Mouse (Mus musculus): ENCODE results near the gene Loxl4. TPM values are rescaled to one million over a fixed set of nuclear protein-coding genes. Genes with fewer than 3 reads are reported as not detected.

The Loxl4 gene
- polyA plus RNA-seq, 1 experiment from 2014 or later: 0.99 TPM

DNA sequence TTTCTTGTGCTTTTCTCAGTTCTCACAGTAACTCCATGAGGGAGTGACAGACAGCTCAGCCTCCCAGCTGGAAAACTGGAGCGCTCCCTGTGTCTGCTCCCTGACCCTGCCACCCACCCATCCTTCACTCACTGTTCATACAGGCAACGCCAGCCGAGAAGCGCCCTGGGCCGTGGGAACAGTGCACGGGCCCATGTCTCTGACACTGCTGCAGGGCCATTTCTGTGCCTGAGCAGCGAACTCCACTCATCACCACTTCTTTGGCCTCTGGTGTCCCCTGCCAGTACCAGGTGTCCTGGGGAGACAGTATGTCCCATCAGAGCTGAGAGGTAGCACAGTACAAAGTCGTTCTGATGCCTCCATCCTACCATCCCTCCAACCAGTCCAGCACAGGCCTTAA is 10.6 kb downstream of the Loxl4 start:
- WGBS: 81% methylated on average over 8 of the region's 8 CpGs
- no peak for TF ChIP-seq CTCF (IDR thresholded peaks at IDR 0.05; ENCODE audit: low read depth)
- no peak for ATAC-seq
- H3K27ac ChIP-seq (ENCODE audit: low read depth, low read length): no peak overlapping the region
- H3K9ac ChIP-seq (ENCODE audit: low read depth, low read length): no peak overlapping the region
- H3K9me3 ChIP-seq (ENCODE audit: control insufficient read depth): no peaks in the 10 kb centered on the region
- no peaks in the 10 kb centered on the region for H3K27me3 ChIP-seq (replicated peaks; ENCODE audit: control insufficient read depth, insufficient read depth, low read length)
- H3K4me3 ChIP-seq (ENCODE audit: low read depth, low read length): no peak overlapping the region
- H3K36me3 ChIP-seq (ENCODE audit: control insufficient read depth, insufficient read depth): peaks cover 2% of the 10 kb centered on the region; the same call in 1 of the 2 replicates
- H3K4me2 ChIP-seq (replicated peaks; ENCODE audit: low read depth): no peak overlapping the region
- no peaks in the 10 kb centered on the region for H3K4me1 ChIP-seq (replicated peaks; ENCODE audit: control insufficient read depth, insufficient read depth, low read length)

- Histone ChIP-seq H3K9ac (ENCODE audit: low read depth, low read length) (no peak overlapping the region), H3K9me3 (ENCODE audit: control insufficient read depth) (no peaks in the 10 kb centered on the region), H3K4me3 (ENCODE audit: low read depth, low read length) (no peak overlapping the region), H3K27me3 (replicated peaks; ENCODE audit: control insufficient read depth, insufficient read depth, low read length) (no peaks in the 10 kb centered on the region), H3K27ac (ENCODE audit: low read depth, low read length) (no peak overlapping the region), H3K4me1 (replicated peaks; ENCODE audit: control insufficient read depth, insufficient read depth, low read length) (no peaks in the 10 kb centered on the region), H3K36me3 (ENCODE audit: control insufficient read depth, insufficient read depth) (peaks cover 6% of the 10 kb centered on the region; the same call in 1 of the 2 replicates), H3K4me2 (replicated peaks; ENCODE audit: low read depth) (no peak overlapping the region)
- no peak for ATAC-seq
- TF ChIP-seq CTCF (IDR thresholded peaks at IDR 0.05; ENCODE audit: low read depth): no peak
- WGBS: 98% methylated on average over 2 of the region's 2 CpGs
Measured at GRCm38 (mm10) chr19:42601445-42601844, 11.2 kb downstream of the Loxl4 start.

- no peak for ATAC-seq
Measured at GRCm38 (mm10) chr19:42600591-42600990, 12.0 kb downstream of the Loxl4 start.

GRCm38 (mm10) chr19:42599891-42600290 is 12.7 kb downstream of the Loxl4 start:
- Histone ChIP-seq H3K9me3 (ENCODE audit: control insufficient read depth) (no peaks in the 10 kb centered on the region), H3K4me3 (ENCODE audit: low read depth, low read length) (no peak overlapping the region), H3K27me3 (replicated peaks; ENCODE audit: control insufficient read depth, insufficient read depth, low read length) (no peaks in the 10 kb centered on the region), H3K4me2 (replicated peaks; ENCODE audit: low read depth) (no peak overlapping the region), H3K27ac (ENCODE audit: low read depth, low read length) (no peak overlapping the region), H3K9ac (ENCODE audit: low read depth, low read length) (no peak overlapping the region), H3K4me1 (replicated peaks; ENCODE audit: control insufficient read depth, insufficient read depth, low read length) (no peaks in the 10 kb centered on the region), H3K36me3 (ENCODE audit: control insufficient read depth, insufficient read depth) (peaks cover 15% of the 10 kb centered on the region; the same call in 1 of the 2 replicates)
- ATAC-seq: no peak
- TF ChIP-seq CTCF (IDR thresholded peaks at IDR 0.05; ENCODE audit: low read depth): no peak
- WGBS: 87% methylated on average over 17 of the region's 17 CpGs

More at GRCm38 (mm10) chr19:42600591-42600990, 12.0 kb downstream of the Loxl4 start:
- no peak overlapping the region for H3K27ac ChIP-seq (ENCODE audit: low read depth, low read length)
- H3K36me3 ChIP-seq (ENCODE audit: control insufficient read depth, insufficient read depth): peaks cover 8% of the 10 kb centered on the region; the same call in 1 of the 2 replicates
- no peaks in the 10 kb centered on the region for H3K4me1 ChIP-seq (replicated peaks; ENCODE audit: control insufficient read depth, insufficient read depth, low read length)
- no peak overlapping the region for H3K9ac ChIP-seq (ENCODE audit: low read depth, low read length)
- WGBS: 53% methylated on average over 3 of the region's 3 CpGs
- no peak overlapping the region for H3K4me3 ChIP-seq (ENCODE audit: low read depth, low read length)
- no peaks in the 10 kb centered on the region for H3K27me3 ChIP-seq (replicated peaks; ENCODE audit: control insufficient read depth, insufficient read depth, low read length)
- no peak overlapping the region for H3K4me2 ChIP-seq (replicated peaks; ENCODE audit: low read depth)
- no peak for TF ChIP-seq CTCF (IDR thresholded peaks at IDR 0.05; ENCODE audit: low read depth)
- no peaks in the 10 kb centered on the region for H3K9me3 ChIP-seq (ENCODE audit: control insufficient read depth)

- no peak for ATAC-seq
- Histone ChIP-seq H3K36me3 (ENCODE audit: control insufficient read depth, insufficient read depth) (peaks cover 27% of the 10 kb centered on the region), H3K9ac (ENCODE audit: low read depth, low read length) (no peak overlapping the region), H3K27me3 (replicated peaks; ENCODE audit: control insufficient read depth, insufficient read depth, low read length) (no peaks in the 10 kb centered on the region), H3K27ac (ENCODE audit: low read depth, low read length) (no peak overlapping the region), H3K9me3 (ENCODE audit: control insufficient read depth) (no peaks in the 10 kb centered on the region), H3K4me1 (replicated peaks; ENCODE audit: control insufficient read depth, insufficient read depth, low read length) (no peaks in the 10 kb centered on the region), H3K4me3 (ENCODE audit: low read depth, low read length) (no peak overlapping the region), H3K4me2 (replicated peaks; ENCODE audit: low read depth) (no peak overlapping the region)
- WGBS: 93% methylated on average over 6 of the region's 6 CpGs
- no peak for TF ChIP-seq CTCF (IDR thresholded peaks at IDR 0.05; ENCODE audit: low read depth)
Measured at GRCm38 (mm10) chr19:42597896-42598295, 14.7 kb downstream of the Loxl4 start.

GRCm38 (mm10) chr19:42597286-42597685 is 15.3 kb downstream of the Loxl4 start:
- no peak overlapping the region for H3K9ac ChIP-seq (ENCODE audit: low read depth, low read length)
- H3K36me3 ChIP-seq (ENCODE audit: control insufficient read depth, insufficient read depth): peaks cover 27% of the 10 kb centered on the region
- ATAC-seq: no peak
- no peak overlapping the region for H3K27ac ChIP-seq (ENCODE audit: low read depth, low read length)
- no peak overlapping the region for H3K4me3 ChIP-seq (ENCODE audit: low read depth, low read length)
- no peaks in the 10 kb centered on the region for H3K9me3 ChIP-seq (ENCODE audit: control insufficient read depth)
- H3K27me3 ChIP-seq (replicated peaks; ENCODE audit: control insufficient read depth, insufficient read depth, low read length): no peaks in the 10 kb centered on the region
- no peak overlapping the region for H3K4me2 ChIP-seq (replicated peaks; ENCODE audit: low read depth)
- no peaks in the 10 kb centered on the region for H3K4me1 ChIP-seq (replicated peaks; ENCODE audit: control insufficient read depth, insufficient read depth, low read length)
- no peak for TF ChIP-seq CTCF (IDR thresholded peaks at IDR 0.05; ENCODE audit: low read depth)
- WGBS: 96% methylated on average over 12 of the region's 12 CpGs

DNA sequence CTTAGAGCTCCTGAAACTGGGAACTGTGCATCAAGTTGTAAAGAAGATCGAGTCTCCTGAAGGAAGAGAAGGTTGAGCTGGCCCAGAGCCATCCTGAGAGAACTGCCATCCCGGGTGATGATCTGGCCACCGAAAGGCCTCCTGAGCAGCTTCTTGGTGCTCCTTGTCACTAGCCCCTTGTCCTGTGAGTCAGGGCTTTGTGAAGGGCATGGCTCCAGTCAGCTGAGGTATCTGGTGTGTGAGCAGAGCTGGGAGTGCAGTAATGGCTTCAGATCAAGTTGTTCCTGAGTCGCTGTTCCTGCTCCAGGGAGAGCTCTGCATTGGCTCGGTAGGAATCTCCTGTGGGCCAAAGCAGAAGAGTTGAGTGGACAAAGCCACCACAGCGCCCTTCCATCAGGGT is 17.5 kb downstream of the Loxl4 start:
- Histone ChIP-seq H3K36me3 (ENCODE audit: control insufficient read depth, insufficient read depth) (peaks cover 45% of the 10 kb centered on the region), H3K27me3 (replicated peaks; ENCODE audit: control insufficient read depth, insufficient read depth, low read length) (no peaks in the 10 kb centered on the region), H3K27ac (ENCODE audit: low read depth, low read length) (no peak overlapping the region), H3K4me3 (ENCODE audit: low read depth, low read length) (no peak overlapping the region), H3K4me2 (replicated peaks; ENCODE audit: low read depth) (no peak overlapping the region), H3K4me1 (replicated peaks; ENCODE audit: control insufficient read depth, insufficient read depth, low read length) (no peaks in the 10 kb centered on the region), H3K9me3 (ENCODE audit: control insufficient read depth) (no peaks in the 10 kb centered on the region), H3K9ac (ENCODE audit: low read depth, low read length) (no peak overlapping the region)
- no peak for TF ChIP-seq CTCF (IDR thresholded peaks at IDR 0.05; ENCODE audit: low read depth)
- 90% methylated on average over 6 of the region's 6 CpGs for WGBS
- no peak for ATAC-seq

All from intestine, postnatal 0 days (tissue).